Mouse (Mus musculus) thymus, adult 2 months (tissue): ENCODE measurements at regions not wholly inside any gene's neighbourhood (a gene's known extent, or its start where the extent isn't known, plus 50 kb on each side); places are given as distances from the start of the nearest gene placed in this dataset.

Experiments
- DNase-seq: peaks from one replicate; pipeline ENCODE4 v3.0.0; 2021
- H3K27ac ChIP-seq: fragments of 200-500 bp; 2 replicates; pipeline ENCODE4 v1.5.1; 2012; ENCODE audit warnings: low read length, control low read depth; ENCODE audit not compliant: control insufficient read depth, insufficient read depth
- H3K27me3 ChIP-seq: fragments of 200-500 bp; 2 replicates; pipeline ENCODE4 v1.6.1; 2012; ENCODE audit warnings: mild to moderate bottlenecking, low read length, moderate library complexity, mixed read lengths; ENCODE audit not compliant: control insufficient read depth, insufficient read depth
- H3K36me3 ChIP-seq: fragments of 200-500 bp; 2 replicates; pipeline ENCODE4 v1.6.1; 2012; ENCODE audit warnings: mild to moderate bottlenecking, low read length, moderate library complexity; ENCODE audit not compliant: control insufficient read depth, insufficient read depth
- H3K4me1 ChIP-seq: fragments of 200-500 bp; replicated peaks from 2 replicates; pipeline ENCODE4 v1.6.1; 2012; ENCODE audit warnings: low read length; ENCODE audit not compliant: control insufficient read depth, insufficient read depth
- H3K4me3 ChIP-seq: fragments of 200-500 bp; 2 replicates; pipeline ENCODE4 v1.5.1; 2012; ENCODE audit warnings: mild to moderate bottlenecking, low read length, control low read depth, moderate library complexity; ENCODE audit not compliant: control insufficient read depth, insufficient read depth
- CTCF ChIP-seq: fragments of 200-500 bp; IDR thresholded peaks from 2 replicates; pipeline ENCODE4 v1.5.1; 2012; ENCODE audit warnings: mild to moderate bottlenecking, control low read depth, low read length, moderate library complexity, borderline replicate concordance; ENCODE audit not compliant: control insufficient read depth, poor library complexity, insufficient read depth; ENCODE audit errors: extremely low read depth
- POLR2A ChIP-seq: fragments of 200-500 bp; IDR thresholded peaks from 2 replicates; pipeline ENCODE4 v1.6.1; 2012; ENCODE audit warnings: mild to moderate bottlenecking, low read length, control low read depth, moderate library complexity; ENCODE audit not compliant: control insufficient read depth, poor library complexity, insufficient read depth; ENCODE audit errors: extremely low read depth
- WGBS: fragments of 180-500 bp; shearing (Covaris S2); methylation state at CpG from one replicate; pipeline ENCODE4 v1.1.7; 2018; 5-methylcytosine and 5-hydroxymethylcytosine counted together

DNA sequence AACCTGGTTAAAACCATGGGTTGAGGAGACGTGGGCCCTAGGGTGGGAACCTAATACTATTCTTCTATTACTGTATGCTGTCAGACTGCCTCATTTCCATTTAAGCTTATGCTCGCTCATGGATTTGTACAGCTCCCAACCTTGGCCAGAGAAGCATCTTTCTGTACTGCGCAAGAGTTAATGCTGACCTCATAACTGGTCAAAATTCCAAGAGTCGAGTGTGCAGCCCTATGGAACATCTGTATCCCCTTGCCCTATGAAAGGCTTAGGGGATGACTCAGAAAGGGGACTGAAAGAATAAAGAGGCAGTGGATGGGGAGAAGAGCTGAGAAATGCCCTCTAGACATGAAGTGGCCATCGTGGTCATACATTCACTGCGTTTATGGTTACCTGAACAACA is 218.7 kb upstream of the Cnr1 start:
- H3K4me3 ChIP-seq: no peak overlapping the region
- no peaks in the 10 kb centered on the region for H3K27me3 ChIP-seq
- H3K36me3 ChIP-seq: no peaks in the 10 kb centered on the region
- DNase-seq: no peak
- 96% methylated on average over 6 of the region's 6 CpGs for WGBS
- TF ChIP-seq POLR2A (no peak), CTCF (no peak)
- no peak overlapping the region for H3K27ac ChIP-seq
- no peaks in the 10 kb centered on the region for H3K4me1 ChIP-seq

DNA sequence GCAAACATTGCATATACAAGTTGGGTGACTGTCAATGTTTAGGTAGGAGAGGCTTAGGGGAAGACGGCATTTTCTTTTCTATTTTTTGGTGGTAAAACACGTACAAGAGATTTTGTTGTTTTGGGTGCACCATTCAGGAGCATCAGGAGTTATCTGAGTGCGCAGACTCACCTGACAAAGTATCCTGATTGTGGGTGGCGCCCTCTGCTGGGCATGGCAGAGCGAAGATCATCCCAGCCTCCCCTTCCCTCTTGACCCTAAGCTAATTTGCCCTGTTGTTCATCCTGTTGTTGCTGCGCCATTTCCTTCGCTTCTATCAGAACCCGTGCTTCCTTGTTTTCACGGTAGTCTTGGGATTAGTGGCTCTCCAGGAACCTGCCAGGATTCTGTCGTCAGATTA is 217.6 kb upstream of the Cnr1 start:
- Histone ChIP-seq H3K36me3 (no peaks in the 10 kb centered on the region), H3K27ac (no peak overlapping the region), H3K4me3 (no peak overlapping the region), H3K4me1 (no peaks in the 10 kb centered on the region), H3K27me3 (no peaks in the 10 kb centered on the region)
- TF ChIP-seq CTCF (peak; percentile 72; the same call in 1 of the 2 replicates), POLR2A (no peak)
- 77% methylated on average over 10 of the region's 10 CpGs for WGBS
- peak; percentile 35 for DNase-seq

DNA sequence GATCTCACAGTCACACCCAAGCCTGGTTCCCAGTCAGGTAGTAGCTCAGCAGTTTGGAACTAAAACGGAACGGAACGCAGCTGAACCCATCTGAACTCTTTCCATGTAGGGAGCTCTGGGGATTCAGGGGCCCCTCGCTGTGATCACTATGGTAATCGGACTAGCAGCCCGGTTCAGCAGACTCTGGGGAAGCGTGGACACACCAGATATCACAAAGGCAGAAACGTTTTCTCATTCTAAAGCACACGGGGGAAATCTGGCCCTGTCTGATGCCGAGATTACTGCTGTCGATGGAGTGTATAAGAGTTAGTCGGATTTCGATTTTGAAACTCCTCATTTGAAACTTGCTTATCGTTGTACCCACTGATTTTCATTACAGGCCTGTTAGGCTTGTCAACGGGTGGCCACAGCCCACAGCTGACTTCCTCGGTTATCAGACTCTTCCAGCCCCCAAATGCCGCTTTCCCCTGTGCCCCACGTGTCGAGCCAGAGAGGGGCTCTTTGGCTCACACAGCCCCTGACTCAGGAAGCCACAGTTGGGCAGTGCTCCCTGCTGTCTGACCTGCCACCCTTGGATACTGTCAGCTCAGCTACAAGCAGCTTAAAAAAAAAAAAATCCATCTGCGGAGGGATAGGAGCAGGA is 207.8 kb upstream of the Cnr1 start:
- WGBS: 19% methylated on average over 20 of the region's 20 CpGs
- H3K27ac ChIP-seq: no peak overlapping the region
- TF ChIP-seq CTCF: no peak
- TF ChIP-seq POLR2A: no peak

DNA sequence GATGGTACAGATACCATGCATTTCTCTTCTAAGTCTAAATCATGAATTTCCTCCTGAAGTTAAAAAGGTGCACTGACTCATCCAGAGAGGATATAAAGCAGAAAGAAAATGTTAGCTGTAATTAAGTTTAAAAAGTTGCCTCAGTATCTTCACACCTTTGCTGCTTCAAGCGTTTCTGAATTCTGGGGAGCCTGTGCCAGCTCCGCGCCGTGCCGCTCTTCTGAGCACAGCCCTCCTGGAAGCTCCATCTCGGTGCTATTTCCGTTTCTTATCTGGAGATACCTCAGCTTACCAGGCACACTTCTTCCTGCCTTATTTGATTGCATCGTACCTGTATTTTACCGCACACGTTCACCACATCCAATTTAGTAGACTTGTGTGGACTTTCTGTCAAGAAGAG is 203.4 kb upstream of the Cnr1 start:
- WGBS: 43% methylated on average over 10 of the region's 10 CpGs
- no peak for DNase-seq
- no peak overlapping the region for H3K4me3 ChIP-seq

More for the DNA sequence above, 207.8 kb upstream of the Cnr1 start:
- no peaks in the 10 kb centered on the region; the same call in 1 of the 2 replicates for H3K4me1 ChIP-seq
- H3K36me3 ChIP-seq: no peaks in the 10 kb centered on the region
- H3K27me3 ChIP-seq: no peaks in the 10 kb centered on the region
- no peak overlapping the region for H3K4me3 ChIP-seq
- DNase-seq: no peak

DNA sequence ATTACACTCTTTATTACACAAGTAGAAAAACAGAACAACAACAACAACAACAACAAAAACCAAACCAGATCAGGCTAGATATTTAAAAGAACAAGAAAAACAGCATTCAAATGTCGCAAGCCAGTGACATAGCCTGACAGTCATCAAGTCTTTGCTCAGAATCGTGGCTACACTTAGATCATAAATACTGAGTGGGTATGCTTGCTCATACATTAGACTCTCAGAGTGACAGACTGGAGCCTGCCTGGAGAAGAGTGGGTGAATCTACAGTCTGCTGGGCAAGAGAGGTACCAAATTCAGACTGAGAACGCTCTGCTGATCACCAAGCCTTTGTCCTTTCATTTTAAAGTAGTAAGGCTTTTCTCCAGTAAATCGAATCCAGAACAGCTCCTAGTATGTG is 202.4 kb upstream of the Cnr1 start:
- H3K27me3 ChIP-seq: no peaks in the 10 kb centered on the region

More for the DNA sequence above, 203.4 kb upstream of the Cnr1 start:
- no peak overlapping the region for H3K27ac ChIP-seq
- no peaks in the 10 kb centered on the region for H3K27me3 ChIP-seq
- no peaks in the 10 kb centered on the region; the same call in 1 of the 2 replicates for H3K4me1 ChIP-seq
- no peaks in the 10 kb centered on the region for H3K36me3 ChIP-seq
- TF ChIP-seq CTCF (no peak), POLR2A (no peak)

DNA sequence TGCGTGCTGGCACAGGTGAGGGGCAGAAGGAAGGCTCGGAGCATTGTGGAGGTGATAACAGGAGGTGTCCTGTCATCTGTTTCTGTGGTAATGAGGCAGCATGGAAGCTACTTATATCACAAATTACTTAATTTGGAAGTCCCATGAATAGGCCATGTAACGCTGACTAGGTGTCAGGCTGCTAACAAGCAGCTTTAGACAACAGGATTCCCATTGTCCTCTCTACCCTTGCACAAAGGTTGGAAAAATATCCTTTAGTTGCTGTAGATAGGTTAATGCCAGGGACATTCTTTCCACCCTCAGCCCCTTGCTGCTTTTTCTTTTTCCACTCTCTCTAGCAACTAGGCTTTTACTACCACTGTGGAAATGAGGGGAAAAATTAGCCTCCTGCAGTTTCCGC is 192.6 kb upstream of the Cnr1 start:
- Histone ChIP-seq H3K4me1 (no peaks in the 10 kb centered on the region), H3K36me3 (no peaks in the 10 kb centered on the region), H3K27me3 (no peaks in the 10 kb centered on the region), H3K4me3 (no peak overlapping the region), H3K27ac (no peak overlapping the region)
- DNase-seq: no peak
- TF ChIP-seq CTCF (no peak), POLR2A (no peak)
- WGBS: 96% methylated on average over 4 of the region's 4 CpGs

More for the DNA sequence above, 202.4 kb upstream of the Cnr1 start:
- Histone ChIP-seq H3K4me3 (no peak overlapping the region), H3K36me3 (no peaks in the 10 kb centered on the region), H3K4me1 (no peaks in the 10 kb centered on the region; the same call in 1 of the 2 replicates), H3K27ac (no peak overlapping the region)
- DNase-seq: no peak
- 95% methylated on average over 4 of the region's 4 CpGs for WGBS
- no peak for TF ChIP-seq CTCF
- TF ChIP-seq POLR2A: no peak

DNA sequence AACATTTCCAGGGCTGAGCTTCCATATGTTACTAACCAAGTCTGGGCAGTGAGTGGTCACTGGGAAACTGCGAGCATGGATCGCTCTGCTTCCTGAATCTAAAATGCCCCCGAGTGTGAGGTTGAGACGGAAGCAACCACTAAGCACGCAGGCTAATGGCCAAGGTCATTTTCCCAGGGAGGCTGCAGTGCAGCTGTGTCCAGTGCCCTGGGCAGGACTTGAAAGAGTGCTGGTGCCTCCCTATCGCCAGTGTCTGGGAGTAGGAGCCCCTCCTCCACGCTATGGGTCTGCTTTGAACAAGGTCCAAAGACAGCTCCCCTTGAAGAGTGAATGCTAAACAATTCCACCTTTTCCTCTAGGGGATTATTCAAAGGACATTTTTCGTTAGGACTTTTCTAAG is 189.5 kb upstream of the Cnr1 start:
- Histone ChIP-seq H3K27ac (no peak overlapping the region), H3K4me3 (no peak overlapping the region), H3K27me3 (no peaks in the 10 kb centered on the region), H3K36me3 (no peaks in the 10 kb centered on the region), H3K4me1 (no peaks in the 10 kb centered on the region)
- TF ChIP-seq CTCF (no peak), POLR2A (no peak)
- 91% methylated on average over 8 of the region's 8 CpGs for WGBS
- no peak for DNase-seq

DNA sequence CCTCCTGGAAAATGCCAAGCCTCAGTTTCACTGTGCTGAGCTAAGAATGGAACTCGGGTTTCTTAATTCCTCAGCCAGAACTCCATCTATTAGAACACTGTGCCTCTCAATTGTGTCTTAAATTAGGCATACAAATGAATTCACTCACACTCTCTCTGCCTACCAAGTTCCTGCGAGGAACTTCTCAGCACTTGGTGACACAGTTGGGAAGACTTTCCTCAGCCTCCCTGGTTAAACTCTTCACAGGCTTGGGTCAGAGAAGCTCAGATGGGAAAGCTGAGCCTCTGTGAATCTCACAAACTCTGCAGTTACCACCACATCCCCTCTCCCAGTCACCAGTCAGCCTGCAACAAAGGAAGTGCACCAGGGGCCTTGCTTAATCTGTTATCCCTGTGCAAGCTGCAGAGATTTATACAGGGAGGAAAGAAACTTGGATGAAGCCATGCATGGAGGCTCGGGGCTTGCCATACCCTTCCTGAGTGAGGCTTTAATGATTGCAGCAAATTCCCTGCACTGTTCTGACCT is 188.9 kb upstream of the Cnr1 start:
- 89% methylated on average over 3 of the region's 3 CpGs for WGBS
- no peak for TF ChIP-seq CTCF
- TF ChIP-seq POLR2A: no peak
- Histone ChIP-seq H3K4me1 (no peaks in the 10 kb centered on the region), H3K4me3 (no peak overlapping the region), H3K27ac (no peak overlapping the region), H3K36me3 (no peaks in the 10 kb centered on the region), H3K27me3 (no peaks in the 10 kb centered on the region)
- DNase-seq: no peak
